In genomic region chr9:73968641-73969121, GRCm38 (mm10) we compare ENCODE assay signal across 8 mouse cellular contexts. TPM values are rescaled to one million over a fixed set of nuclear protein-coding genes. Genes with fewer than 3 reads are reported as not detected.
DNase-seq lines count a peak whose midpoint lies in the region; ATAC-seq lines count a peak whose summit lies in the region.

Gene Unc13c (minus strand): TSS chr9:73968966.

- H3K9me3 ChIP-seq in heart, embryonic 10.5 days = no peaks in the 10 kb centered on the region
- no peaks in the 10 kb centered on the region for H3K9me3 ChIP-seq in heart, embryonic 11.5 days (replicated peaks; ENCODE audit: control insufficient read depth, low read length)

- peak within 1 kb of the TSS; percentile 75 for H3K4me2 ChIP-seq in heart, embryonic 11.5 days

- H3K36me3 ChIP-seq in heart, embryonic 10.5 days = no peaks in the 10 kb centered on the region
- H3K36me3 ChIP-seq in heart, embryonic 11.5 days (ENCODE audit: control insufficient read depth, insufficient read depth, low read length) = no peaks in the 10 kb centered on the region

- no peaks in the 10 kb centered on the region for H3K27me3 ChIP-seq in heart, embryonic 10.5 days (ENCODE audit: insufficient read depth, poor library complexity, severe bottlenecking)
- H3K27me3 ChIP-seq in heart, embryonic 11.5 days (ENCODE audit: control insufficient read depth, insufficient read depth, low read length) = no peaks in the 10 kb centered on the region

- peak within 1 kb of the TSS; percentile 71 for H3K27ac ChIP-seq in heart, embryonic 10.5 days
- 0 out of 2 replicates have a peak within 1 kb of the TSS, but pooled peaks have one; percentile 10 for H3K27ac ChIP-seq in heart, embryonic 11.5 days (ENCODE audit: low read depth, low read length)

- H3K4me1 ChIP-seq in heart, embryonic 10.5 days = peaks cover 32% of the 10 kb centered on the region
- peaks cover 20% of the 10 kb centered on the region for H3K4me1 ChIP-seq in heart, embryonic 11.5 days (ENCODE audit: control insufficient read depth, insufficient read depth, low read length)

- peak; percentile 49; the same call in 1 of the 2 replicates for ATAC-seq in heart, embryonic 11.5 days (replicated peaks; ENCODE audit: insufficient number of reproducible peaks, low FRiP score, low TSS enrichment)

- WGBS in heart, embryonic 10.5 days = under 1% methylated on average over 17 of the region's 17 CpGs
- under 1% methylated on average over 17 of the region's 17 CpGs for WGBS in heart, embryonic 11.5 days (ENCODE audit: insufficient replicate concordance)

- H3K9ac ChIP-seq in heart, embryonic 11.5 days (ENCODE audit: low read depth, low read length) = peak within 1 kb of the TSS; percentile 70

- peak within 1 kb of the TSS; percentile 60 for H3K4me3 ChIP-seq in heart, embryonic 10.5 days
- peak within 1 kb of the TSS; percentile 51 for H3K4me3 ChIP-seq in heart, embryonic 11.5 days (ENCODE audit: low read depth, low read length)

- peak; percentile 79 for DNase-seq in heart, embryonic 10.5 days (ENCODE audit: low spot score)
- DNase-seq in heart, adult 8-10 months (ENCODE audit: low spot score) = no peak
- peak; percentile 57 for DNase-seq in embryo, embryonic 10 days (ENCODE audit: low spot score)
- peak; percentile 23 to 43 for DNase-seq in kidney, postnatal 25 days
- peak; percentile 11 for DNase-seq in lung, postnatal 10 days
- peak; percentile 43 for DNase-seq in right cerebral cortex, postnatal 25 days
- no peak for DNase-seq in c-Kit-positive CD71-positive TER-119-positive erythroid progenitor cells, embryonic 14.5 days (ENCODE audit: low spot score)

RNA-seq across cellular contexts. Expression of gene Unc13c, which starts in this region (rescaled TPM):
- 1.3 and 1.9 TPM in 2 replicates for polyA plus RNA-seq in heart, embryonic 10.5 days (2016; fragmentation: Nextera tagmentation; extraction: Ambion mirVana)
- under 1 TPM; 0.20 to 0.35 (median 0.28) TPM for total RNA-seq in heart, adult 8-10 months (2022)
- 1.3 and 2.4 TPM in 2 replicates for polyA plus RNA-seq in heart, embryonic 11.5 days (2014; fragmentation: Nextera tagmentation; extraction: Ambion mirVana)

Comparison
In these comparisons a context has a peak if more than half of its experiments do, and no peak if none do; other contexts are left out.
1. DNase-seq: peak in heart, embryonic 10.5 days (single experiment), embryo, embryonic 10 days (single experiment), kidney, postnatal 25 days (2 of 2), lung, postnatal 10 days (single experiment) and right cerebral cortex, postnatal 25 days (single experiment); none in heart, adult 8-10 months (single experiment) and c-Kit-positive CD71-positive TER-119-positive erythroid progenitor cells, embryonic 14.5 days (single experiment).